Mouse (Mus musculus): Measurements from ENCODE around the gene Parm1. TPM values are rescaled to one million over a fixed set of nuclear protein-coding genes. Genes with fewer than 3 reads are reported as not detected.

Gene Parm1
- polyA plus RNA-seq, 1 experiment from 2014 or later = 11.8 TPM

- Histone ChIP-seq H3K27ac (ENCODE audit: low read depth, low read length) (no peak overlapping the region), H3K4me1 (replicated peaks; ENCODE audit: control insufficient read depth, insufficient read depth, low read length) (no peaks in the 10 kb centered on the region), H3K36me3 (ENCODE audit: control insufficient read depth, insufficient read depth, low read length) (no peaks in the 10 kb centered on the region), H3K4me3 (ENCODE audit: low read depth, low read length) (no peak overlapping the region), H3K4me2 (replicated peaks; ENCODE audit: low read depth, low read length) (no peak overlapping the region), H3K9ac (ENCODE audit: low read depth, low read length) (no peak overlapping the region), H3K27me3 (ENCODE audit: control insufficient read depth, insufficient read depth, low read length) (no peaks in the 10 kb centered on the region), H3K9me3 (ENCODE audit: control insufficient read depth, low read length) (no peaks in the 10 kb centered on the region)
- DNase-seq (ENCODE audit: low spot score) = no peak
- ATAC-seq (ENCODE audit: low FRiP score) = no peak
- WGBS = 83% methylated on average over 3 of the region's 3 CpGs
Measured at GRCm38 (mm10) chr5:91561394-91561793, 44.0 kb downstream of the Parm1 start.

- H3K36me3 ChIP-seq (ENCODE audit: control insufficient read depth, insufficient read depth, low read length) = no peaks in the 10 kb centered on the region
- WGBS = 77% methylated on average over 7 of the region's 7 CpGs
- no peak overlapping the region for H3K4me3 ChIP-seq (ENCODE audit: low read depth, low read length)
- H3K9ac ChIP-seq (ENCODE audit: low read depth, low read length) = no peak overlapping the region
- no peak overlapping the region for H3K4me2 ChIP-seq (replicated peaks; ENCODE audit: low read depth, low read length)
- ATAC-seq (ENCODE audit: low FRiP score) (no peak), DNase-seq (ENCODE audit: low spot score) (no peak)
- H3K27me3 ChIP-seq (ENCODE audit: control insufficient read depth, insufficient read depth, low read length) = no peaks in the 10 kb centered on the region
- H3K27ac ChIP-seq (ENCODE audit: low read depth, low read length) = no peak overlapping the region
- H3K4me1 ChIP-seq (replicated peaks; ENCODE audit: control insufficient read depth, insufficient read depth, low read length) = no peaks in the 10 kb centered on the region
- H3K9me3 ChIP-seq (ENCODE audit: control insufficient read depth, low read length) = no peaks in the 10 kb centered on the region
Measured at GRCm38 (mm10) chr5:91562486-91562885, 45.1 kb downstream of the Parm1 start.

- ATAC-seq (ENCODE audit: low FRiP score) (no peak), DNase-seq (ENCODE audit: low spot score) (no peak)
- no peak overlapping the region for H3K9ac ChIP-seq (ENCODE audit: low read depth, low read length)
- H3K4me1 ChIP-seq (replicated peaks; ENCODE audit: control insufficient read depth, insufficient read depth, low read length) = no peaks in the 10 kb centered on the region
- no peak overlapping the region for H3K4me3 ChIP-seq (ENCODE audit: low read depth, low read length)
- H3K9me3 ChIP-seq (ENCODE audit: control insufficient read depth, low read length) = no peaks in the 10 kb centered on the region
- WGBS = 89% methylated on average over 3 of the region's 3 CpGs
- no peaks in the 10 kb centered on the region for H3K36me3 ChIP-seq (ENCODE audit: control insufficient read depth, insufficient read depth, low read length)
- H3K27ac ChIP-seq (ENCODE audit: low read depth, low read length) = no peak overlapping the region
- H3K4me2 ChIP-seq (replicated peaks; ENCODE audit: low read depth, low read length) = no peak overlapping the region
- H3K27me3 ChIP-seq (ENCODE audit: control insufficient read depth, insufficient read depth, low read length) = no peaks in the 10 kb centered on the region
Measured at GRCm38 (mm10) chr5:91564054-91564453, 46.6 kb downstream of the Parm1 start.

GRCm38 (mm10) chr5:91565458-91565857 lies 48.0 kb downstream of the Parm1 start:
- ATAC-seq (ENCODE audit: low FRiP score) = no peak

GRCm38 (mm10) chr5:91566591-91566990 lies 49.2 kb downstream of the Parm1 start:
- Histone ChIP-seq H3K27ac (ENCODE audit: low read depth, low read length) (no peak overlapping the region), H3K9ac (ENCODE audit: low read depth, low read length) (no peak overlapping the region), H3K36me3 (ENCODE audit: control insufficient read depth, insufficient read depth, low read length) (no peaks in the 10 kb centered on the region), H3K4me1 (replicated peaks; ENCODE audit: control insufficient read depth, insufficient read depth, low read length) (no peaks in the 10 kb centered on the region), H3K4me2 (replicated peaks; ENCODE audit: low read depth, low read length) (no peak overlapping the region), H3K4me3 (ENCODE audit: low read depth, low read length) (no peak overlapping the region), H3K9me3 (ENCODE audit: control insufficient read depth, low read length) (no peaks in the 10 kb centered on the region), H3K27me3 (ENCODE audit: control insufficient read depth, insufficient read depth, low read length) (no peaks in the 10 kb centered on the region)
- WGBS = 78% methylated on average over 3 of the region's 3 CpGs
- ATAC-seq (ENCODE audit: low FRiP score) (no peak), DNase-seq (ENCODE audit: low spot score) (no peak)

More at GRCm38 (mm10) chr5:91565458-91565857, 48.0 kb downstream of the Parm1 start:
- H3K4me3 ChIP-seq (ENCODE audit: low read depth, low read length) = no peak overlapping the region
- H3K9me3 ChIP-seq (ENCODE audit: control insufficient read depth, low read length) = no peaks in the 10 kb centered on the region
- H3K36me3 ChIP-seq (ENCODE audit: control insufficient read depth, insufficient read depth, low read length) = no peaks in the 10 kb centered on the region
- H3K9ac ChIP-seq (ENCODE audit: low read depth, low read length) = no peak overlapping the region
- H3K27me3 ChIP-seq (ENCODE audit: control insufficient read depth, insufficient read depth, low read length) = no peaks in the 10 kb centered on the region
- DNase-seq (ENCODE audit: low spot score) = no peak
- H3K4me2 ChIP-seq (replicated peaks; ENCODE audit: low read depth, low read length) = no peak overlapping the region
- 98% methylated on average over 3 of the region's 3 CpGs for WGBS
- H3K27ac ChIP-seq (ENCODE audit: low read depth, low read length) = no peak overlapping the region
- H3K4me1 ChIP-seq (replicated peaks; ENCODE audit: control insufficient read depth, insufficient read depth, low read length) = no peaks in the 10 kb centered on the region

GRCm38 (mm10) chr5:91574211-91574610 lies 56.8 kb downstream of the Parm1 start:
- H3K4me2 ChIP-seq (replicated peaks; ENCODE audit: low read depth, low read length) = no peak overlapping the region
- H3K36me3 ChIP-seq (ENCODE audit: control insufficient read depth, insufficient read depth, low read length) = no peaks in the 10 kb centered on the region
- no peak overlapping the region for H3K27ac ChIP-seq (ENCODE audit: low read depth, low read length)
- WGBS = 96% methylated on average over 2 of the region's 2 CpGs
- ATAC-seq (ENCODE audit: low FRiP score) (no peak), DNase-seq (ENCODE audit: low spot score) (no peak)
- no peak overlapping the region for H3K9ac ChIP-seq (ENCODE audit: low read depth, low read length)
- H3K4me3 ChIP-seq (ENCODE audit: low read depth, low read length) = no peak overlapping the region
- no peaks in the 10 kb centered on the region for H3K9me3 ChIP-seq (ENCODE audit: control insufficient read depth, low read length)
- H3K27me3 ChIP-seq (ENCODE audit: control insufficient read depth, insufficient read depth, low read length) = no peaks in the 10 kb centered on the region
- H3K4me1 ChIP-seq (replicated peaks; ENCODE audit: control insufficient read depth, insufficient read depth, low read length) = no peaks in the 10 kb centered on the region

GRCm38 (mm10) chr5:91578924-91579323 lies 61.5 kb downstream of the Parm1 start:
- WGBS = 91% methylated on average over 7 of the region's 7 CpGs

GRCm38 (mm10) chr5:91581799-91582198 lies 64.4 kb downstream of the Parm1 start:
- Histone ChIP-seq H3K9ac (ENCODE audit: low read depth, low read length) (no peak overlapping the region), H3K27ac (ENCODE audit: low read depth, low read length) (no peak overlapping the region), H3K4me2 (replicated peaks; ENCODE audit: low read depth, low read length) (no peak overlapping the region), H3K4me1 (replicated peaks; ENCODE audit: control insufficient read depth, insufficient read depth, low read length) (no peaks in the 10 kb centered on the region), H3K4me3 (ENCODE audit: low read depth, low read length) (no peak overlapping the region), H3K9me3 (ENCODE audit: control insufficient read depth, low read length) (no peaks in the 10 kb centered on the region), H3K36me3 (ENCODE audit: control insufficient read depth, insufficient read depth, low read length) (no peaks in the 10 kb centered on the region), H3K27me3 (ENCODE audit: control insufficient read depth, insufficient read depth, low read length) (no peaks in the 10 kb centered on the region)
- WGBS = 93% methylated on average over 4 of the region's 4 CpGs
- DNase-seq (ENCODE audit: low spot score) = no peak
- no peak for ATAC-seq (ENCODE audit: low FRiP score)

More at GRCm38 (mm10) chr5:91578924-91579323, 61.5 kb downstream of the Parm1 start:
- H3K36me3 ChIP-seq (ENCODE audit: control insufficient read depth, insufficient read depth, low read length) = no peaks in the 10 kb centered on the region
- H3K4me1 ChIP-seq (replicated peaks; ENCODE audit: control insufficient read depth, insufficient read depth, low read length) = no peaks in the 10 kb centered on the region
- DNase-seq (ENCODE audit: low spot score) = no peak
- no peaks in the 10 kb centered on the region for H3K27me3 ChIP-seq (ENCODE audit: control insufficient read depth, insufficient read depth, low read length)
- no peak overlapping the region for H3K9ac ChIP-seq (ENCODE audit: low read depth, low read length)
- H3K4me3 ChIP-seq (ENCODE audit: low read depth, low read length) = no peak overlapping the region
- H3K4me2 ChIP-seq (replicated peaks; ENCODE audit: low read depth, low read length) = no peak overlapping the region
- H3K9me3 ChIP-seq (ENCODE audit: control insufficient read depth, low read length) = no peaks in the 10 kb centered on the region
- ATAC-seq (ENCODE audit: low FRiP score) = no peak
- no peak overlapping the region for H3K27ac ChIP-seq (ENCODE audit: low read depth, low read length)

GRCm38 (mm10) chr5:91586206-91586605 lies 68.8 kb downstream of the Parm1 start:
- no peak overlapping the region for H3K4me3 ChIP-seq (ENCODE audit: low read depth, low read length)
- no peaks in the 10 kb centered on the region for H3K36me3 ChIP-seq (ENCODE audit: control insufficient read depth, insufficient read depth, low read length)
- 48% methylated on average over 3 of the region's 3 CpGs for WGBS
- DNase-seq (ENCODE audit: low spot score) (no peak), ATAC-seq (ENCODE audit: low FRiP score) (no peak)
- no peaks in the 10 kb centered on the region for H3K4me1 ChIP-seq (replicated peaks; ENCODE audit: control insufficient read depth, insufficient read depth, low read length)
- no peak overlapping the region for H3K9ac ChIP-seq (ENCODE audit: low read depth, low read length)
- no peak overlapping the region for H3K4me2 ChIP-seq (replicated peaks; ENCODE audit: low read depth, low read length)
- no peaks in the 10 kb centered on the region for H3K27me3 ChIP-seq (ENCODE audit: control insufficient read depth, insufficient read depth, low read length)
- H3K27ac ChIP-seq (ENCODE audit: low read depth, low read length) = no peak overlapping the region
- no peaks in the 10 kb centered on the region for H3K9me3 ChIP-seq (ENCODE audit: control insufficient read depth, low read length)

Data from hindbrain, embryonic 11.5 days (tissue).